Mouse (Mus musculus): ENCODE measurements around the gene Man1b1. TPM values are rescaled to one million over a fixed set of nuclear protein-coding genes. Genes with fewer than 3 reads are reported as not detected.
A peak's percentile ranks its signal among the peaks of the same experiment; 100 is the strongest.

Gene Man1b1
- polyA plus RNA-seq, 1 experiment, result 14.6 TPM

GRCm38 (mm10) chr2:25400764-25401163 is 68.6 kb downstream of the Man1b1 start:
- 7% methylated on average over 17 of the region's 17 CpGs for WGBS

More at GRCm38 (mm10) chr2:25400764-25401163, 68.6 kb downstream of the Man1b1 start:
- Histone ChIP-seq H3K27me3 (ENCODE audit: control insufficient read depth, insufficient read depth, low read length) (peaks cover 15% of the 10 kb centered on the region), H3K4me1 (ENCODE audit: control insufficient read depth, insufficient read depth, insufficient read length) (peaks cover 8% of the 10 kb centered on the region; the same call in 1 of the 2 replicates), H3K27ac (ENCODE audit: insufficient read depth, low read length) (no peak overlapping the region), H3K36me3 (ENCODE audit: control insufficient read depth, insufficient read depth, low read length) (no peaks in the 10 kb centered on the region), H3K4me3 (ENCODE audit: extremely low read depth, insufficient read depth, insufficient read length) (no peak overlapping the region)
- TF ChIP-seq CTCF (IDR thresholded peaks at IDR 0.05; ENCODE audit: extremely low read depth, insufficient read depth, insufficient read length, insufficient replicate concordance) (peak; percentile 48; the same call in 1 of the 2 replicates), POLR2A (IDR thresholded peaks at IDR 0.05; ENCODE audit: low read depth, low read length) (no peak)
- peak in 1 of 2 experiments; percentile 19 for DNase-seq (ENCODE audit: low read depth in 1 of 2, low spot score in 2 of 2)

Other genes starting within 250 kb of the Man1b1 start
- gene Noxa1, start 237.2 kb upstream of the Man1b1 start, polyA plus RNA-seq (2012; rRNA removed), result 0.21 and 0.25 TPM in 2 replicates
- gene Nrarp, start 151.6 kb upstream of the Man1b1 start, polyA plus RNA-seq (2012; rRNA removed), result 8.0 and 13.8 TPM in 2 replicates
- gene Tor4a, start 135.5 kb upstream of the Man1b1 start, polyA plus RNA-seq (2012; rRNA removed), result 77.5 and 104 TPM in 2 replicates
- 61.6 and 68.1 TPM in 2 replicates for gene Nelfb, start 120.8 kb upstream of the Man1b1 start, polyA plus RNA-seq (2012; rRNA removed)
- 0.05 TPM in 1 of 2 replicates, not detected in the other for gene Stpg3, start 117.7 kb upstream of the Man1b1 start, polyA plus RNA-seq (2012; rRNA removed)
- gene Fam166a, start 113.6 kb upstream of the Man1b1 start, polyA plus RNA-seq (2012; rRNA removed), result 0.11 and 0.16 TPM in 2 replicates
- gene Tubb4b, start 107.6 kb upstream of the Man1b1 start, polyA plus RNA-seq (2012; rRNA removed), result 222 and 307 TPM in 2 replicates
- gene Slc34a3, start 98.0 kb upstream of the Man1b1 start, polyA plus RNA-seq (2012; rRNA removed), result 0.04 and 0.06 TPM in 2 replicates
- not detected in 2 replicates for gene Rnf224, start 95.6 kb upstream of the Man1b1 start, polyA plus RNA-seq (2012; rRNA removed)
- gene Rnf208, start 90.1 kb upstream of the Man1b1 start, polyA plus RNA-seq (2012; rRNA removed), result 1.8 and 2.1 TPM in 2 replicates
- not detected in 2 replicates for gene Cysrt1, start 89.9 kb upstream of the Man1b1 start, polyA plus RNA-seq (2012; rRNA removed)
- gene AL732309.1, start 85.5 kb upstream of the Man1b1 start, polyA plus RNA-seq (2012; rRNA removed), result 21.0 and 25.2 TPM in 2 replicates
- gene Tmem203, start 76.9 kb upstream of the Man1b1 start, polyA plus RNA-seq (2012; rRNA removed), result 44.4 and 60.5 TPM in 2 replicates
- 17.1 and 23.5 TPM in 2 replicates for gene Tprn, start 69.7 kb upstream of the Man1b1 start, polyA plus RNA-seq (2012; rRNA removed)
- gene Ssna1, start 59.9 kb upstream of the Man1b1 start, polyA plus RNA-seq (2012; rRNA removed), result 45.5 and 67.8 TPM in 2 replicates
- 55.7 and 68.8 TPM in 2 replicates for gene Anapc2, start 59.9 kb upstream of the Man1b1 start, polyA plus RNA-seq (2012; rRNA removed)
- gene Tmem210, start 44.2 kb upstream of the Man1b1 start, polyA plus RNA-seq (2012; rRNA removed), result not detected in 2 replicates
- gene Lrrc26, start 42.4 kb upstream of the Man1b1 start, polyA plus RNA-seq (2012; rRNA removed), result 0.28 and 0.77 TPM in 2 replicates
- 0.04 and 0.26 TPM in 2 replicates for gene Grin1, start 13.2 kb upstream of the Man1b1 start, polyA plus RNA-seq (2012; rRNA removed)
- 35.1 and 41.8 TPM in 2 replicates for gene Dpp7, start 24.0 kb downstream of the Man1b1 start, polyA plus RNA-seq (2012; rRNA removed)
- 28.4 and 55.4 TPM in 2 replicates for gene Uap1l1, start 33.3 kb downstream of the Man1b1 start, polyA plus RNA-seq (2012; rRNA removed)
- 6.7 and 9.4 TPM in 2 replicates for gene Sapcd2, start 40.0 kb downstream of the Man1b1 start, polyA plus RNA-seq (2012; rRNA removed)
- gene Entpd2, start 63.5 kb downstream of the Man1b1 start, polyA plus RNA-seq (2012; rRNA removed), result 5.0 and 5.9 TPM in 2 replicates
- gene Npdc1, start 67.0 kb downstream of the Man1b1 start, polyA plus RNA-seq (2012; rRNA removed), result 31.0 and 36.5 TPM in 2 replicates
- gene Fut7, start 90.9 kb downstream of the Man1b1 start, polyA plus RNA-seq (2012; rRNA removed), result 2.4 and 3.7 TPM in 2 replicates
- 61.1 and 67.6 TPM in 2 replicates for gene Abca2, start 96.4 kb downstream of the Man1b1 start, polyA plus RNA-seq (2012; rRNA removed)
- gene Clic3, start 124.5 kb downstream of the Man1b1 start, polyA plus RNA-seq (2012; rRNA removed), result 2.5 and 3.1 TPM in 2 replicates
- gene Paxx, start 128.8 kb downstream of the Man1b1 start, polyA plus RNA-seq (2012; rRNA removed), result 68.7 and 86.4 TPM in 2 replicates
- 0.27 and 7.8 TPM in 2 replicates for gene Ptgds, start 137.7 kb downstream of the Man1b1 start, polyA plus RNA-seq (2012; rRNA removed)
- not detected in 2 replicates for gene Lcn12, start 161.6 kb downstream of the Man1b1 start, polyA plus RNA-seq (2012; rRNA removed)
- 34.7 and 42.0 TPM in 2 replicates for gene Fbxw5, start 168.4 kb downstream of the Man1b1 start, polyA plus RNA-seq (2012; rRNA removed)
- 1.9 TPM in 2 replicates for gene C8g, start 169.4 kb downstream of the Man1b1 start, polyA plus RNA-seq (2012; rRNA removed)
- 21.6 and 22.6 TPM in 2 replicates for gene Traf2, start 214.6 kb downstream of the Man1b1 start, polyA plus RNA-seq (2012; rRNA removed)
- gene Edf1, start 225.5 kb downstream of the Man1b1 start, polyA plus RNA-seq (2012; rRNA removed), result 56.2 and 74.7 TPM in 2 replicates
- gene Mamdc4, start 242.5 kb downstream of the Man1b1 start, polyA plus RNA-seq (2012; rRNA removed), result 2.2 and 4.0 TPM in 2 replicates
- gene Phpt1, start 242.9 kb downstream of the Man1b1 start, polyA plus RNA-seq (2012; rRNA removed), result 22.5 and 28.5 TPM in 2 replicates
- gene Ajm1, start 249.4 kb downstream of the Man1b1 start, polyA plus RNA-seq (2012; rRNA removed), result 6.3 and 7.6 TPM in 2 replicates

All from spleen, adult 2 months (tissue).